Mouse (Mus musculus) kidney, postnatal 25 days (tissue): ENCODE results near the gene Otud7b.
"Not testable (repeated sequence)": the region's sequence is repeated elsewhere in the genome, so short reads cannot be mapped to it uniquely, and the experiment has no call there.

Source experiments
- DNase-seq, 2 experiments: peaks; one replicate each; pipeline ENCODE4 v3.0.0; 2021; ENCODE audit warnings: mixed read lengths in 2 of 2

The Otud7b gene

GRCm38 (mm10) chr3:96152611-96153010, 48.3 kb downstream of the Otud7b start:
- no peak for DNase-seq

- DNase-seq: no peak
Observed at GRCm38 (mm10) chr3:96155501-96155900, 51.2 kb downstream of the Otud7b start.

GRCm38 (mm10) chr3:96159820-96160219, 55.5 kb downstream of the Otud7b start:
- no peak for DNase-seq

- DNase-seq: peak; percentile 66 to 86
Observed at GRCm38 (mm10) chr3:96160222-96160802, 56.0 kb downstream of the Otud7b start.

- peak; percentile 90 to 94 for DNase-seq
Observed at GRCm38 (mm10) chr3:96160803-96161516, 56.6 kb downstream of the Otud7b start.

GRCm38 (mm10) chr3:96161869-96162840, 57.8 kb downstream of the Otud7b start, which contains the start of gene Mtmr11:
Gene Mtmr11, plus strand, starts transcription at chr3:96162004.
- peak; percentile 67 to 71 for DNase-seq

GRCm38 (mm10) chr3:96163040-96163439, 58.7 kb downstream of the Otud7b start:
- DNase-seq: no peak

GRCm38 (mm10) chr3:96168466-96169158, 64.3 kb downstream of the Otud7b start:
- no peak for DNase-seq

- peak in 1 of 2 experiments; percentile 40 for DNase-seq
Observed at GRCm38 (mm10) chr3:96170276-96170675, 65.9 kb downstream of the Otud7b start.

GRCm38 (mm10) chr3:96170976-96171545, 66.7 kb downstream of the Otud7b start:
- DNase-seq: peak in 1 of 2 experiments; percentile 41

GRCm38 (mm10) chr3:96171583-96172196, 67.4 kb downstream of the Otud7b start:
- DNase-seq: no peak

- peak; percentile 90 to 94 for DNase-seq
Observed at GRCm38 (mm10) chr3:96172197-96173178, 68.2 kb downstream of the Otud7b start, which contains the start of gene Sf3b4. Gene Sf3b4, plus strand, starts transcription at chr3:96172332.

GRCm38 (mm10) chr3:96173185-96173584, 68.9 kb downstream of the Otud7b start:
- DNase-seq: no peak

- DNase-seq: not testable (repeated sequence)
Observed at GRCm38 (mm10) chr3:96174042-96174441, 69.7 kb downstream of the Otud7b start.

GRCm38 (mm10) chr3:96175251-96175650, 70.9 kb downstream of the Otud7b start:
- no peak for DNase-seq

- DNase-seq: no peak
Observed at GRCm38 (mm10) chr3:96178427-96178826, 74.1 kb downstream of the Otud7b start.

- DNase-seq: no peak
Observed at GRCm38 (mm10) chr3:96178902-96179301, 74.6 kb downstream of the Otud7b start.

- no peak for DNase-seq
Observed at GRCm38 (mm10) chr3:96179531-96179930, 75.2 kb downstream of the Otud7b start.

- DNase-seq: peak; percentile 59 to 83
Observed at GRCm38 (mm10) chr3:96180727-96181477, 76.6 kb downstream of the Otud7b start, which contains the start of gene Sv2a. Gene Sv2a, plus strand, starts transcription at chr3:96181151.
